Mouse (Mus musculus): ENCODE data around the gene Polr2e. TPM values are rescaled to one million over a fixed set of nuclear protein-coding genes. Genes with fewer than 3 reads are reported as not detected.

Gene Polr2e
- 10 to 100 TPM; 66.6 to 70.7 TPM for total RNA-seq (2021)

GRCm38 (mm10) chr10:80039559-80039979, at the start of gene Polr2e:
TSS of gene Polr2e (minus strand) at chr10:80039795.
- peak; percentile 97 for DNase-seq

GRCm38 (mm10) chr10:80089146-80089545, 49.6 kb upstream of the Polr2e start:
- DNase-seq, result no peak

DNA sequence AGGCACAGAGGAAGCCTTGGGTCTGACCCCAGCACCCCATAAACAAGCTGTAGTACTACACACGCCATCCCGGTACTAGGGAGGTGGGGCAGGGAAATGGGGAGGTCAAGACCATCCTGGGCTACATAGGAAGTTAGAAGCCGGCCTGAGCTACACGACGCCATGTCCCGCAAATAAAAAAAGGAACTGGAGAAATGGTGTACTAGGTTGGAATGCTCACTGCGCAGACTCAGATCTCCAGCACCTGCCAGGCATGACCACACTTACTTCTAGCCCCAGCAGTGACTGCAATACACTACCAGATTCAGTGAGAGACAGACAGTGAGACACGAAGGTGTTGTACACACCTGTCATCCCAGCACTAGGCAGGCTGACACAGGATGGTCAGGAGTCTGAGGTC, 47.9 kb upstream of the Polr2e start:
- DNase-seq, result no peak

DNA sequence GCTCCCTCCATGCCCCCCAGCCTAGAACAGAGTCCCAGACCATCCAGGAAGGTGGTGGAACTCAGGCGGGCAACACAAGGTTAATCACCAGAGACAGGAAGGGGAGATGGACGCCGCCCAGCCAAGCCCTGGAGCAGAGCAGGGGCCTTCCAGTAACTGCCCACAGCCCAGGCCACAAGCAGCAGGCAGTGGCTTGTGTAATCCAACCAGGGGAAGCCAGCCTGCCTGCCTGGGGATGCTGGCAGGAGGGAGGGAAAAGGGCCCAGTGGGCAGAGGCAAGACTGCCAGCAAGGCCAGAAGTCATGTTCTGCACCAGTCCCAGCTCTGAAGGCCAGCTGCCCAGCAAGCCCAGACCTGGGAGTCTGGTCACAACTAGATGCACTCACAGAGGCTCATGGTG, 47.3 kb upstream of the Polr2e start:
- peak; percentile 34 for DNase-seq

GRCm38 (mm10) chr10:80084817-80085487, 45.4 kb upstream of the Polr2e start:
- peak; percentile 65 for DNase-seq

DNA sequence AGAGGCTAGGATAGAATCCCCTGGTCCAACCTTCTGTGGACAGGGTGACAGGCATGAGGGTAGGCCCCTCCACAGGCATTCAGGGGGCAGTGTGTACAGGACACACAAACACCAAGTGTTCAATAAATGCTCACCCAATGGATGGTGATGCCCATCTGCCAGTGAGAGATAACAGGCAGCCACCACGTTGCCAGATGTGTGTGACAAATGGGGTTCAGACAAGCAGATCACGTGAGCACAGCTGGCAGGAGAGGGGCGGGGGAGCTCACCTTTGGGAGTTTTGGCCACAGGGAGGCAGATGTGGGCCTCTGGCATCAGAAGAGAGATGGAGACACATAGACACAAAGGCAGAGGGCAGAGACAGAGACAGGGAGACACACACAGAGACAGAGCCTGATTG, 41.5 kb upstream of the Polr2e start:
- no peak for DNase-seq

DNA sequence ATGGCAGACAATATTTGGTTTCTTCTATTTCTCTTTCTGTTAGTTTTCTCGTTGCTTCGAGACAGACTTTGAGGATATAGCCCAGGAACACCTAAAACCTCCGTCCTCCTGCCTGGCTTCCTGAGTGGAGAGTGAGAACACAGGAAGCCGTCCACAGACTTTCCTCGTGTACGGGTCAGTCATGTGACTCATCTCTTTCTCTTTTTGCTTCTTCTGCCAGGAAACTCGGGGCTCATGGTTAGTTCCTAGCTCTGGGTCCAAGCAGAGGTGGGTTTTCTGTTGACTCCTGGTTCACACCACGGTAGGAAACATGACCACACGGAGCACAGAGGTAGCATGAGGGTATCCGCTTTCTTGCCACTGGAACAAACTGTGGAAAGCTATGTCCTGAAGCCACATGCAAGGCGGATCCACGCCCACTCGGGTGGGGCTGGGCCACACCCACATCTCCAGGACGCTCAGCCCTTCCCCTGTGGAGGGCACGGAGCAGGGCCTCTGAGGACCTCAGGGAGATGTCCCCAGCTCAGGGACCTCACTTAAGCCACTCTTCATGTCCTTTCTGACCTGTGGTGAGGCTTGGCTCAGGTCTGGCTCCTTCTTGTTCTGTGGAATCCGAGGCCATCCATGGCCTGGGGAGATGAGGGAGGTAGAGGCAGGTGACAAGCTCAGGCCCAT, 40.9 kb upstream of the Polr2e start:
- no peak for DNase-seq

DNA sequence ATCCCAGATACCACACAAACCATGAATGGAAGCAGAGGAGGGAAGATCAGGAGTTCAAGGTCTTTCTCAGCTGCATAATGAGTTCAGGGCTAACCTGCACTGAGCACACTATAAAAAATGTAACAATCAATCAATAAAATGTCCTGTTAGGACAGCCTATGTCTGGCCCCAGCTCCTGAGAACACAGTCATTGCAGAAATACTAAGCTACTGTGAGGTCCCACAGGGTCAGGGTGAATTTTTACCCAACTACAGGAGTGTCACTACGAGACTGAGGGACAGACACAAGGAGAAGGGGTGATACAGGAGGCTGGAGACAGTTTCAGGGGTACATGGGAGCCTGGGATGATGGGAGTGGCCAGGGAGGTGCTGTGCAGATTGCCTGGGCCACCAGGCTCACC, 38.8 kb upstream of the Polr2e start:
- DNase-seq, result no peak

DNA sequence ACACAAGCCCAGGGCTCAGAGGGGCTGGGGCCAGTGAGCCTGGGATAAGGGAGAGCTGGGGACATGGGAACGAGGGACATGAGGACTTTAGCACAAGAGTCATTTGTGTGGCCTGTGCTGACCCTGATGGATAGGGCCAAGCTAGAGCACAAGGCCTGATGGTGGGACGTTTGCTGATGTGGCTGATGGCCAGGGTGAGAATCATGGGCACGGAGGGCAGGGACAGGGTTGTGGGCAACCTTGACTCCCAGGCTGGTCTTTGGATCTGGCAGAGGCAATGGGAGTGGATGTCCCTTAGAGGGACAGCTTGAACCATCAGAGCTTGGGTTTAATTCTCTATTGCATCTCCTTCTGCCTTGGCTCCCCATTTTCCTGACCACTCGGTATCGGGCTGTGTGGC, 37.7 kb upstream of the Polr2e start:
- no peak for DNase-seq

GRCm38 (mm10) chr10:80076386-80076785, 36.8 kb upstream of the Polr2e start:
- no peak for DNase-seq

DNA sequence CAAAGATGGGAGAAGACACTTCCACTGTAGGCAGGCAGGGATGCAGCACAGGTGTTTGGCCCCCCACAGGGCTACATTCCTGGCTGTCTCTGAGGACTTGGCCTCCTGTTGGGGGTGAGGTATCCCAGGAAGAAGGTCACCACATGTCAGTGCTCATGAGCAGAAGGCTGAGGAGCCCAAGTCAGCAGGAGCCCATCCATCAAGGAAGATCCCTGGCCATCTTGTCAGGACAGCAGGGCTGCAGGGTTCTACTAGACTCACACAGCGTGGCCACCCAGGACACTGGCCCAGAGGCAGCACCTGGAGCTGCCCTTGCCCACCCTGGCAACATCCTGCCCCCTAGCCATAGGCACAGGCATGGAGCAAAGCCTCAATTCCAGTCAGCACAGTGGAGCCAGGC, 36.3 kb upstream of the Polr2e start:
- DNase-seq, result no peak

DNA sequence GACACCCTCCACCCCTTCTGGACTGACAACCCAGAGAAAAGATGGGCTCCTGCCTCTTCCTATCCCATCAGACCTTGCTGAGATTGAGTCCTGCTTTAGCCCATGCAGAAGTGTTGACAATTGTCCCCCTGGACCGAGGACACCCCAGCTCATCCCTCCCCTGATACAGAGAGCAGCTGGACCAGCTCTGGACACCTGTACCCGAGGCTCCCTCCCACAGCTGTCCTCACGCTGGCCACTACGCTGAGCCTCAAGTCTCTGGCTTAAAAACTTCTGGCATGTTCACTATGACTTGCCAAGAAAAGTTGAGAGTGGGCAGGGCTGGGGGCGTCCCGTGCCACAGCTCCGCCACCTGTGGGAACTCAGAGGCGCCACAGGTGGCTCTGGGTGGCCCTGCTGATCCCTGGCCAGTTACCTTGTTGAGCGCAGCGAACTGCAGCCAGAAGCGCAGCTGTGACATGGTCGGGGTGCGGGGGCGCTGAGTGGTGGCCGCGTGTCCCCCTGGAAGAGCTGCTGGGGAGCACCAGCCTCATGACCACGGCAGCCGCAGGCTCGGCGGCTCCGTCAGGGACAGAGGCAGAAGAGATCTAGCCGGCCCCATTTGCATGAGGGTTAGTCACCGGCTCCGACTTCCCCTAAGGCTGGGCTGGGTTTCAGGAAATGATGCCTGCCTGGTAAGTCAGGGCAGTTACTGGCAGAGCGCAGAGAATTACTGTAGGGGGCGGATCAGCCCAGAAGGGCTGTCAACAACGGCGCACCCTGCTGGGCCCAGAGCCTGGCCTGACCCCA, 35.4 kb upstream of the Polr2e start:
- DNase-seq, result peak; percentile 78

DNA sequence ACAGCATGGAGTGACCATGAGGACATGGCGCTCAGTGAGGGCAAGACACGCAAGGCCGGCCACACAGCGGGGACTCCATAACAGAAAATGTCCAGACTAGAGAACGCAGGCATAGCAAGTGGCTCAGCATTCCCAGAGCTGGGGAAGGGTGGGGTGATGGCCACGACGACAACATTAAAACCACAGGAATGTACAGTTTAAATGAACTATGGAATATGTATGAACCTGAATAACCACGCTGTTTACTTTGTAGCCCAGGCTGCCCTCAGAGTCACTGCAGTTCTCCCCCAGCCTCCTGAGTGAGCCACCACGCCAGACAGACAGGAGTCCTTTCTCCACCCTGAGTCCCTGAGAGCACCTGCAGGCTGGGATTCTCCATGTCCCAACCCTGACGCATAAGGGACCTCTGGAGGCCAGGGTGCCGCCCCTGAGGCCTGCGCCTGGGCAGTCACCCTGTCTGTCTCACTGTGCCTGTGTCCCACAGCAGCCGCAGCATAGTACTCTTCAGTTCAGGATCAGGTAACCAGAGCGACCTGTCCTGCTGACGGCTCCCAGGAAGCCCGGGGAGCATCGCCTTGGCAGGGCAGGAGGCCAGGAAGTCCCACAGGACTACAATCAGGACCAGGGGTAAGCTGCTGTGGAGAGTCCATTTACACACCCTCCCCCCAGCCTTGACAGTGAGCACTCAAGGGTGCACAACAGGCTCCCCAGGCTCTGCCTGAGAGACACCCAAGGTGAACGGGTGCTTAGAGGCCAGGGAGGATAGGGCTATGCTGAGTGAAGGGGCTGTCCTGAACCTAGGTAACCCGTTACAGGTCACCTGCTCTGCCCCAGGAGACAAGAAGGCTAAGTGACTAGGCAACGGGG, 33.3 kb upstream of the Polr2e start:
- no peak for DNase-seq

- DNase-seq, result no peak
Observed at GRCm38 (mm10) chr10:80071516-80071900, 31.9 kb upstream of the Polr2e start.

DNA sequence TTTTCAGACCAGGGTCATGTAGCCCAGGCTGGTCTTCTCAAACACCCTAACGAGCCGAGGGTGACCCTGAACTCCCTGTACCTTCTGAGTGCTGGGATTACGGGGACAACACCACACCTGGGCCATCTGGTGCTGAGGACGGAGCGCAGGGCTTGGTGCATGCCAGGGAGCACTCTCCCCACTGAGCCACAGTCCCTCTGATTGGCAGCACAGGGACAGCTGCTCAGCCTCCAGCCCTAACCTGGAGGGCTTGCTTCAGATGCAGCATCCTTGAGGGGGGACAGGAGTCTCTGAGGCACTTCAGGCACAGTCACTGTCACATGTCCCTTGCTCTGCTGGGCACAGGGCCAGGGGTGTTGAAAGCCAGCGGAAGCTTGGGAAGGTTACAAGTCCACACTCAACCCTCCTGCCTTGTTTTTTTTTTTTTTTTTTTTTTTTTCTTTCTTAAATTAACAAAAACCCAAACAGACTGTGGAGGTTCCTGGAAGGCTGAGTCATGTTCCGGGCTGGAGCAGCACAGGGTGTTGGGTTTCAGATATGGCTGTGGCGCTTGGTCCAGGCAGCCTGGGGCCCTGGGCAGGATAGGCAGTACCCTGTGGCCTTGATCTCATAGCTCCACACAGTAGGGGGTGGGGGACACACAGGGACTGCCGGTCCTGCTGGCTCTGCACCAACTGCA, 31.4 kb upstream of the Polr2e start:
- peak; percentile 91 for DNase-seq

- DNase-seq, result no peak
Observed at GRCm38 (mm10) chr10:80069948-80070450, 30.4 kb upstream of the Polr2e start.

GRCm38 (mm10) chr10:80069251-80069650, 29.7 kb upstream of the Polr2e start:
- no peak for DNase-seq

DNA sequence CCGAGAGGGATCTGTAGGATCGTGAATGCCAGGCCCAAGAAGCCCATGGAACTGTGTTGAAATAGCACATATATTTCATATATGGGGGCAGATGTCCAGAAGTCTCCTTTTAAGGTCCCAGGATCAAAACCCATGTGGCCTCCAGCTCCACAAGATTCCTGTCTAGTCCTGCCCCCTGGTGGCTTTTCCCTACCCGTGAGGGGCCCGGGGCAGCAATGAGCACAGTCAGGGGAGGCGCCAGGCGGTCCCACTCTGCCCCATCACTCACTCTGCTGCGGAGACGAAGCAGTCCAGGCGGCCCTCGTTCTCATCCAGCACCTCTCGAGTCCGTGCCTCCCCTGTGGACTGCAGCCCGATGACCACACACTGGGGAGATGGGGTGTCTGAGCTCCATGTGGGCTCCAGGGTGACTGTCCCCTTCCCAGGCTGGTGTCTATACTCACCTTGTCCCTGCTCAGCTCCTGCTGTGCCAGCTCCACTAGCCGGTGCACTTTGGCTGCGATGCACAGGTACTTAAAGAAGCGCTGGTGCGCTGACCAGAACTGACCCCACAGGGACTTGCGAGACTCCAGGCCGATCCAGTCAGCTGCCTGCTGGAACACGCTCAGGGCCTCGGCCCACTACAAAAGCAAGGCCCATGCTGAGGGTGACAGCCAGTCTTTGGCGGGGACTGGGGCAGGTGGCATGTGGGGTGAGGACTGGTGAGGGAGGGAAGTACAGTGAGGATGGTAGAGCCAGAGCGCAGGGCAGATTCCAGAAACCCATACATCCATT, 24.5 kb upstream of the Polr2e start:
- no peak for DNase-seq

GRCm38 (mm10) chr10:80063104-80063503, 23.5 kb upstream of the Polr2e start:
- DNase-seq, result no peak

DNA sequence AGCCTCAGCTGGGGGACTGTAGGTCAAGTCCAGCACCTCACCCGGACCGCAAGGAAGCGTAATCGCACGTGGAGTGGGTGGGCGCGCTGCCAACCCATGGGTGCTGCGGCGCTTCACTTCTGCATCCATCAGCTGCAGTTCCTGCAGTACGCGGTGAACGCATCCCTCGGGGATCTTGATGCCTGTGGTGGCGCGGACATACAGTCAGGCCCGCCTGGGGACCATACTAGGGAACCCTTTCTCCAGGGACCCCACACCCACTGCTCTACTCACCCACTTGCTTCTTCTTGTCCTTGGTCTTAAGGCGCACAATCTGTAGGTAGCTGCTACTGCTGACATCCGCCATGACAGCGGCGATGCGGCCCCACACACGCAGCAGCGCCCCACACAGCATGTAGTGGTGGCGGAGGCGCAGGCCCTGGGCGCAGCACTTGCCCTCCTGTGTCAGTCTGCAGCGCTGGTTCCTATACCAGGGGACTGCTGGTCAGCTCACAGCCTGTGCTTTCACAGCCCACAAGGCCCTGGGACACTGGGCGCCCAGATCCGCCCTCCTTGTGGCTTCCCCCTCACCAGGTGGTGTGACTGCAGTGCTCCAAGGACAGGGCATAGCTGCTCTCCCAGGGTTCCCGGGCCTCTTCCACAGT, 18.2 kb upstream of the Polr2e start:
- no peak for DNase-seq
